Mouse (Mus musculus): ENCODE data around the gene Bax. TPM values are rescaled to one million over a fixed set of nuclear protein-coding genes. Genes with fewer than 3 reads are reported as not detected.
"Not testable (repeated sequence)": the region's sequence is repeated elsewhere in the genome, so short reads cannot be mapped to it uniquely, and the experiment has no call there.

The Bax gene
- polyA plus RNA-seq, 1 experiment from 2014 or later = 89.9 TPM

GRCm38 (mm10) chr7:45480310-45480709 lies 13.6 kb upstream of the Bax start:
- not testable (repeated sequence) for H3K9ac ChIP-seq (ENCODE audit: low read length); ATAC-seq (ENCODE audit: insufficient number of reproducible peaks, insufficient read depth, low FRiP score, low read depth)
- 79% methylated on average over 3 of the region's 4 CpGs for WGBS

DNA sequence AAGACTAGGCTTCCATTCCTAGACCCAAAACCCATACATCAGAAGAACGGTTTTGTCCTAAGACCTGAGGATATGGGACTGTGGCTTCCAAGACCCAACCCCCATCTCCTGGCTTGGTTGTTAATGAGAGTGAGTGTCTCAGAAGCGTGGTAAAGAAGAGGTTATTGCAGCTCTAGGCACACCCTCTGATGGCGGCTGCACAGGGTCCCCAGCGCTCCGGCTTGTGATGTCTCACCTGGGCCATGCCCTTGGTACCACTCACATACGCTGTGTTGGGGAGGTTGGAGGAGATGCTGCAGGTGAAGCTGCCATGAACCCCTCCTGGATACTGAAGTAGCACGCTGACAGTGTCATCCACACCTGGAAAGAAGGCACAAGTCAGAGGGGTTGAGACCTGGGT lies 12.1 kb upstream of the Bax start:
- Histone ChIP-seq H3K36me3 (ENCODE audit: control insufficient read depth, insufficient read depth, low read length) (no peaks in the 10 kb centered on the region), H3K27me3 (ENCODE audit: control insufficient read depth, insufficient read depth, low read length) (no peaks in the 10 kb centered on the region), H3K9ac (ENCODE audit: low read length) (no peak overlapping the region), H3K4me1 (ENCODE audit: control insufficient read depth in 2 of 2, insufficient read depth in 2 of 2, low read length in 2 of 2) (peaks cover 0 to 5% of the 10 kb centered on the region in 2 experiments; a peak in 2 of 4 replicates), H3K27ac (replicated peaks in 1 of 2; ENCODE audit: control insufficient read depth in 1 of 2, insufficient read depth in 1 of 2, low read depth in 2 of 2, low read length in 2 of 2) (no peak overlapping the region), H3K4me3 (ENCODE audit: control insufficient read depth in 1 of 2, insufficient read depth in 1 of 2, low read depth in 1 of 2, low read length in 2 of 2) (no peak overlapping the region), H3K4me2 (ENCODE audit: low read length) (no peak overlapping the region), H3K9me3 (ENCODE audit: control insufficient read depth, low read length) (no peaks in the 10 kb centered on the region)
- WGBS = 95% methylated on average over 7 of the region's 7 CpGs
- no peak for ATAC-seq (ENCODE audit: insufficient number of reproducible peaks, insufficient read depth, low FRiP score, low read depth)

More at GRCm38 (mm10) chr7:45480310-45480709, 13.6 kb upstream of the Bax start:
- H3K4me3 ChIP-seq (ENCODE audit: control insufficient read depth in 1 of 2, insufficient read depth in 1 of 2, low read depth in 1 of 2, low read length in 2 of 2); H3K36me3 ChIP-seq (ENCODE audit: control insufficient read depth, insufficient read depth, low read length); H3K27me3 ChIP-seq (ENCODE audit: control insufficient read depth, insufficient read depth, low read length); H3K4me1 ChIP-seq (ENCODE audit: control insufficient read depth in 2 of 2, insufficient read depth in 2 of 2, low read length in 2 of 2); H3K27ac ChIP-seq (replicated peaks in 1 of 2; ENCODE audit: control insufficient read depth in 1 of 2, insufficient read depth in 1 of 2, low read depth in 2 of 2, low read length in 2 of 2); H3K4me2 ChIP-seq (ENCODE audit: low read length); H3K9me3 ChIP-seq (ENCODE audit: control insufficient read depth, low read length): not testable (repeated sequence)

DNA sequence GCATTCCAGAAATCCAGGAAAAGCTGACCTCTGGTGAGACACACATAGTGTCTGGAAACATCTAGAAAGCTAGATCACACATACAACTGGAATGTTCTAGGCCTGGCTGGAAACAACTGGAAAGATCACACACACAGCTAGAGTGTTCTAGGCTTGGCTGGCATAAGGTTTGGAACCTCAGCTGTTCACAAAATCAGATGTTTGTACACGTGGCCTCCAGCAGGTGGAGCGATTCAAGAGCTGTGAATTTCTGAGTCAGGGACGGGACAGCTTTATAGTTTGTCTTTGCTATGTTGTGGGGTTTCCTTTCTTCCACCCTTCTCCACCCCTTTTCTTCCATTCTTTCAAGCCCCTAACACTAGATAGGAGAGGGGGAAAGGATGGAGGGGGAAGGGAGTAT lies 10.3 kb upstream of the Bax start:
- Histone ChIP-seq H3K36me3 (ENCODE audit: control insufficient read depth, insufficient read depth, low read length) (no peaks in the 10 kb centered on the region), H3K4me2 (ENCODE audit: low read length) (no peak overlapping the region), H3K9me3 (ENCODE audit: control insufficient read depth, low read length) (no peaks in the 10 kb centered on the region), H3K4me3 (ENCODE audit: control insufficient read depth in 1 of 2, insufficient read depth in 1 of 2, low read depth in 1 of 2, low read length in 2 of 2) (no peak overlapping the region), H3K27me3 (ENCODE audit: control insufficient read depth, insufficient read depth, low read length) (no peaks in the 10 kb centered on the region), H3K27ac (replicated peaks in 1 of 2; ENCODE audit: control insufficient read depth in 1 of 2, insufficient read depth in 1 of 2, low read depth in 2 of 2, low read length in 2 of 2) (no peak overlapping the region), H3K9ac (ENCODE audit: low read length) (no peak overlapping the region), H3K4me1 (ENCODE audit: control insufficient read depth in 2 of 2, insufficient read depth in 2 of 2, low read length in 2 of 2) (peaks cover 0 to 5% of the 10 kb centered on the region in 2 experiments; a peak in 2 of 4 replicates)
- ATAC-seq (ENCODE audit: insufficient number of reproducible peaks, insufficient read depth, low FRiP score, low read depth) = no peak
- WGBS = 14% methylated on average over 3 of the region's 3 CpGs

GRCm38 (mm10) chr7:45476453-45476852 lies 9.8 kb upstream of the Bax start:
- 58% methylated on average over 1 of the region's 1 CpGs for whole genome bisulfite sequencing
- ATAC-seq (ENCODE audit: insufficient number of reproducible peaks, insufficient read depth, low FRiP score, low read depth) = no peak
- Histone ChIP-seq H3K4me1 (ENCODE audit: control insufficient read depth in 2 of 2, insufficient read depth in 2 of 2, low read length in 2 of 2) (peaks cover 0 to 5% of the 10 kb centered on the region in 2 experiments; a peak in 2 of 4 replicates), H3K4me3 (ENCODE audit: control insufficient read depth in 1 of 2, insufficient read depth in 1 of 2, low read depth in 1 of 2, low read length in 2 of 2) (no peak overlapping the region), H3K36me3 (ENCODE audit: control insufficient read depth, insufficient read depth, low read length) (no peaks in the 10 kb centered on the region), H3K9me3 (ENCODE audit: control insufficient read depth, low read length) (no peaks in the 10 kb centered on the region), H3K4me2 (ENCODE audit: low read length) (no peak overlapping the region), H3K27me3 (ENCODE audit: control insufficient read depth, insufficient read depth, low read length) (no peaks in the 10 kb centered on the region), H3K9ac (ENCODE audit: low read length) (no peak overlapping the region), H3K27ac (replicated peaks in 1 of 2; ENCODE audit: control insufficient read depth in 1 of 2, insufficient read depth in 1 of 2, low read depth in 2 of 2, low read length in 2 of 2) (no peak overlapping the region)

GRCm38 (mm10) chr7:45475291-45475969 lies 8.7 kb upstream of the Bax start:
- peaks cover 0 to 5% of the 10 kb centered on the region in 2 experiments; a peak in 2 of 4 replicates for H3K4me1 ChIP-seq (ENCODE audit: control insufficient read depth in 2 of 2, insufficient read depth in 2 of 2, low read length in 2 of 2)
- 59% methylated on average over 16 of the region's 16 CpGs for WGBS
- peak overlapping the region; percentile 19 to 33; a peak in 3 of 4 replicates for H3K4me3 ChIP-seq (ENCODE audit: control insufficient read depth in 1 of 2, insufficient read depth in 1 of 2, low read depth in 1 of 2, low read length in 2 of 2)
- no peak for ATAC-seq (ENCODE audit: insufficient number of reproducible peaks, insufficient read depth, low FRiP score, low read depth)
- H3K9me3 ChIP-seq (ENCODE audit: control insufficient read depth, low read length) = no peaks in the 10 kb centered on the region
- no peak overlapping the region for H3K27ac ChIP-seq (replicated peaks in 1 of 2; ENCODE audit: control insufficient read depth in 1 of 2, insufficient read depth in 1 of 2, low read depth in 2 of 2, low read length in 2 of 2)
- no peaks in the 10 kb centered on the region for H3K27me3 ChIP-seq (ENCODE audit: control insufficient read depth, insufficient read depth, low read length)
- H3K4me2 ChIP-seq (ENCODE audit: low read length) = peak overlapping the region; percentile 50
- H3K9ac ChIP-seq (ENCODE audit: low read length) = peak overlapping the region; percentile 55; the same call in 1 of the 2 replicates
- no peaks in the 10 kb centered on the region for H3K36me3 ChIP-seq (ENCODE audit: control insufficient read depth, insufficient read depth, low read length)

DNA sequence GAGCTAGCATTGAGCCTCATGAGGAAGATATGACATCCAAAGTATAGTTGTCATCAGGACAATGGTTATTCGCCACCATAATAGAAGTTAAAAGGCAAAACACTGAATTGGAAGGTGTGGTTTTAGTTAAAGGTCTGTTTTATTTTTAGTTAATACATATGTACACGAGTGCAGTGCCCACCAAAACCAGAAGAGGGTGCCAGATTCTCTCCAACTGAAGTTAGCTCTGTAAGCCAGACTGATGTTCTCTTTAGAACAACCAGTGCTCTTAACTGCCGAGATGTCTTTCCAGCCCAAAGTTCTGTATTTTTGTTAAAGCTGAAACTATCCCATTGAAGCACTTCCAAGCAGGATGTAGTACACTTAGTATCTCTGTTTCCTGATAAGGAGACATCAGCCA lies 4.2 kb upstream of the Bax start:
- no peak for ATAC-seq (ENCODE audit: insufficient number of reproducible peaks, insufficient read depth, low FRiP score, low read depth)
- Histone ChIP-seq H3K4me3 (ENCODE audit: control insufficient read depth in 1 of 2, insufficient read depth in 1 of 2, low read depth in 1 of 2, low read length in 2 of 2) (no peak overlapping the region), H3K27me3 (ENCODE audit: control insufficient read depth, insufficient read depth, low read length) (no peaks in the 10 kb centered on the region), H3K4me2 (ENCODE audit: low read length) (no peak overlapping the region), H3K4me1 (ENCODE audit: control insufficient read depth in 2 of 2, insufficient read depth in 2 of 2, low read length in 2 of 2) (peaks cover 7 to 8% of the 10 kb centered on the region in 2 experiments), H3K27ac (replicated peaks in 1 of 2; ENCODE audit: control insufficient read depth in 1 of 2, insufficient read depth in 1 of 2, low read depth in 2 of 2, low read length in 2 of 2) (no peak overlapping the region), H3K36me3 (ENCODE audit: control insufficient read depth, insufficient read depth, low read length) (no peaks in the 10 kb centered on the region; the same call in 1 of the 2 replicates), H3K9me3 (ENCODE audit: control insufficient read depth, low read length) (no peaks in the 10 kb centered on the region), H3K9ac (ENCODE audit: low read length) (no peak overlapping the region)
- 5% methylated on average over 3 of the region's 3 CpGs for WGBS

DNA sequence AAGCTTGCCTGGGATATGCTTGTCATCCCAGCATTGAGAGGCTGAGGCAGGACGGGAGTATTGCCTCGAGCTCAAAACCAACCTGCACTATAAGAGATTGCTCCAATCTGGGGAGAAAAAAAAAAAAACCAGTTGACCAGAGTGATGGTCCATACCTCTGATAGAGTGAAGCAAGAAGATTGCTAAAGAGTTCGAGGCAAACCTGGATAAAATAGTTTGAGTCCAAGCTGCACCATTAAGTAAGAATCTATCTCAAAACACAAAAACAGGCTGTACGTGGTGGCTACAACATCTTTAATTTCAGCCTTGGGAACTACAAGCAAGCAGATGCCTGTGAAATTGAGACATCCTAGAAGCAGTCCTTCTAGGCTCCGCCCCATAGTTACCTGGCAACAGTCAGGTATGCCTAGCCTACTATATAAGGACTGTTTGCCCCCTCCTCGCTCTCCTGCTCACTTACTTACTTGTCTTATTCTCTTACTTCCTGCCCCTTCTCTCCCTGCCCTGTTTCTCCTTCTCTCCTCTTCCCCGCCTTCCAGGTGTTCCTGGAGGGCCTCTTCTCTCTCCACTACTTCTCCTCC lies 482 bp upstream of the Bax start:
- peaks cover 6 to 14% of the 10 kb centered on the region in 2 experiments; a peak in 3 of 4 replicates for H3K4me1 ChIP-seq (ENCODE audit: control insufficient read depth in 2 of 2, insufficient read depth in 2 of 2, low read length in 2 of 2)
- H3K27me3 ChIP-seq (ENCODE audit: control insufficient read depth, insufficient read depth, low read length) = no peaks in the 10 kb centered on the region
- no peak overlapping the region for H3K27ac ChIP-seq (replicated peaks in 1 of 2; ENCODE audit: control insufficient read depth in 1 of 2, insufficient read depth in 1 of 2, low read depth in 2 of 2, low read length in 2 of 2)
- peaks cover 32% of the 10 kb centered on the region for H3K36me3 ChIP-seq (ENCODE audit: control insufficient read depth, insufficient read depth, low read length)
- peak overlapping the region; percentile 88 for H3K4me2 ChIP-seq (ENCODE audit: low read length)
- WGBS = 40% methylated on average over 7 of the region's 7 CpGs
- ATAC-seq (ENCODE audit: insufficient number of reproducible peaks, insufficient read depth, low FRiP score, low read depth) = no peak
- H3K4me3 ChIP-seq (ENCODE audit: control insufficient read depth in 1 of 2, insufficient read depth in 1 of 2, low read depth in 1 of 2, low read length in 2 of 2) = peak overlapping the region; percentile 87 to 89
- no peaks in the 10 kb centered on the region for H3K9me3 ChIP-seq (ENCODE audit: control insufficient read depth, low read length)
- H3K9ac ChIP-seq (ENCODE audit: low read length) = peak overlapping the region; percentile 92
